Mouse (Mus musculus): ENCODE measurements at regions not wholly inside any gene's neighbourhood (a gene's known extent, or its start where the extent isn't known, plus 50 kb on each side); places are given as distances from the start of the nearest gene placed in this dataset.
"Not testable (repeated sequence)": the region's sequence is repeated elsewhere in the genome, so short reads cannot be mapped to it uniquely, and the experiment has no call there.

DNA sequence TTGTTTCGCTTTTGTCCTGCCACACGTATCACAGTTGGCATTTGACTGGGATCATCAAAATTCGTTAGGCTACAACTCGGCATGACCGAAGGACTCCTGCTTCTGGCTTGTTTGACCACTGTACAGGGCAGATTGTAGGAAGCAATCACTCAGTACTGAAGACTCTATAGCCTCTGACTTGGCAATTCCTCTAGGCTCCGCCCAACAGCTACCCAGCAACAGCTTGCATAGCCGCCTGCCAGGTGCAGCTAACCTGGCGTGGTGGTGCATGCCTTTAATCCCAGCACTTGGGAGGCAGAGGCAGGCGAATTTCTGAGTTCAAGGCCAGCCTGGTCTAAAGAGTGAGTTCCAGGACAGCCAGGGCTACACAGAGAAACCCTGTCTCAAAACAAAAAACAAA, 170.8 kb upstream of the Pum3 start:
- H3K36me3 ChIP-seq (replicated peaks); DNase-seq (ENCODE audit: low spot score); H3K27me3 ChIP-seq (replicated peaks; ENCODE audit: low read depth, poor library complexity, severe bottlenecking); H3K9me3 ChIP-seq; H3K4me3 ChIP-seq; H3K27ac ChIP-seq (replicated peaks): not testable (repeated sequence)
- peaks cover 11% of the 10 kb centered on the region for H3K4me1 ChIP-seq
- 89% methylated on average over 9 of the region's 9 CpGs for WGBS

DNA sequence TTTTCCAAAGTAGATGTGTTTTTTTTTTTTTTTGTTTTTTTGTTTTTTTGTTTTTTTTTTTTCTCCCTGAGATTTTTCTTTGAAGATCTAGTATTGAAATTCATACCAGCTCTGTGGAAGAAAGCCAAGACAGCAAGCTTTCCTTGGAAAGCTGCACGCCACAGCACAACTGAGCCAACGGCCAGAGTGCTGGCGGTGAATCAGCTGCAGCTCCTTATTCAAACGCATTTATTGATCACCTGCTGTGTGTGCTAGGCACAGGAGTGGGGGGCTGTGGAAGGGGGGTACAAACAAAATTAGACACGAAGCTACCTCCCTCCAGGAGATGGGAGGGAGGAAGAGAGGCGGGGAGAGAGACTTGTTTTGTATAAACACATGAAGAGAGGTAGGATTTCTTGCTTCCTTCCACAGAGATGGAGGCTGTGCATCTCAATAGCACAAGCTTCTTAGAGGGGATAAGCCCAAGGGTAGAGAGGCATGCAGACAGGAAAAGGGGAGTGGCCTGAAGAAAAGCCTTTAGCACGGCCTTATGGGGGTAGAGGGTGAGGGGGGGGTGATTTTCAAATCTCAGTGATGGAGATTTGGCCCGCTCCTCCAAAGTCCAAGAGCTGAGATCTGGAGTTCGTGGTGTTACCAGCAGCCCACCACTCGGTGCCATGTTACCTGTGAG, 170.1 kb upstream of the Pum3 start:
- no peaks in the 10 kb centered on the region for H3K27me3 ChIP-seq (replicated peaks; ENCODE audit: low read depth, poor library complexity, severe bottlenecking)
- no peak overlapping the region for H3K4me3 ChIP-seq
- H3K9me3 ChIP-seq, result no peaks in the 10 kb centered on the region
- 40% methylated on average over 10 of the region's 10 CpGs for WGBS
- H3K4me1 ChIP-seq, result peaks cover 11% of the 10 kb centered on the region
- no peak for DNase-seq (ENCODE audit: low spot score)
- no peak overlapping the region for H3K27ac ChIP-seq (replicated peaks)
- no peaks in the 10 kb centered on the region for H3K36me3 ChIP-seq (replicated peaks)

DNA sequence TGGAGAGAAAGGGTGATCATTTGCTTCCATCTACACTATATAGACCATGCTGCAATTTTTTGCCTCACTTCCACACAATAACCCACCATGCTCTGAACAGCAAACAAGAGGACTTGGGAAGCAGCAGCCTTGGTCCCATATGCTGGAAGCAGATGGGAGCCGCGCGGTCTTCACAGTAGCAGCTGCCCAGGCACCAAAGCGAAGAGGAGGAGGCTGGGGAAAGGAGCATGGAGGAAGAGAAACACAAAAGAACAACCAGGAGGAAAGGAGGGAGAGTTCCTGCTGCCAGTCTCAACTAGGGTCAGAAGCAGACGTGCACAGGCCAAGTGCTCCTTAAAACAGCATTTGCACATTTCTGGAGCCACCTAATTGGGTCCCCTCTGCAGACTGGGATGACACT, 168.7 kb upstream of the Pum3 start:
- Histone ChIP-seq H3K4me1 (peaks cover 9% of the 10 kb centered on the region), H3K27ac (replicated peaks) (no peak overlapping the region), H3K9me3 (no peaks in the 10 kb centered on the region), H3K4me3 (no peak overlapping the region), H3K27me3 (replicated peaks; ENCODE audit: low read depth, poor library complexity, severe bottlenecking) (no peaks in the 10 kb centered on the region), H3K36me3 (replicated peaks) (no peaks in the 10 kb centered on the region)
- WGBS, result 89% methylated on average over 5 of the region's 5 CpGs
- no peak for DNase-seq (ENCODE audit: low spot score)

DNA sequence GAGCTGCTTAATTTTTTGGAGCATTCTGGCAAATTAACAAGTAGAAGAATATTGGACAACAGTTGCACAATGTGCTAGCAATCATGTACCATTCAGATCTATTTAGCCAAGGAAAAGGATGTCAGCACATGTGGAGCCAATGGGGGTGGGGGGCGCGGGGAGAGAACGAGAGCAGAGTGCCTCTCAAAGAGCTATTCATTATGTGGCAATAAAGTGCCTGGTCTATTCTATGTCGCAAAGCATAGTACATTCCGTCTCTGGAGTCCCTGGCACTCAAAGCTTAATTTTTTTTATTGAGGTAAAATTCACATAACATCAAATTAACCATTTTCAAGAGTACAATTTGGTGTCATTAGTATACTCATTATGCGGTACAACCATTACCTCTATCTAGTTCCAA, 155.9 kb upstream of the Pum3 start:
- no peaks in the 10 kb centered on the region for H3K9me3 ChIP-seq
- WGBS, result 84% methylated on average over 6 of the region's 6 CpGs
- no peak overlapping the region for H3K27ac ChIP-seq (replicated peaks)
- no peak for DNase-seq (ENCODE audit: low spot score)
- no peaks in the 10 kb centered on the region for H3K36me3 ChIP-seq (replicated peaks)
- H3K4me3 ChIP-seq, result no peak overlapping the region
- H3K4me1 ChIP-seq, result no peaks in the 10 kb centered on the region
- H3K27me3 ChIP-seq (replicated peaks; ENCODE audit: low read depth, poor library complexity, severe bottlenecking), result no peaks in the 10 kb centered on the region

DNA sequence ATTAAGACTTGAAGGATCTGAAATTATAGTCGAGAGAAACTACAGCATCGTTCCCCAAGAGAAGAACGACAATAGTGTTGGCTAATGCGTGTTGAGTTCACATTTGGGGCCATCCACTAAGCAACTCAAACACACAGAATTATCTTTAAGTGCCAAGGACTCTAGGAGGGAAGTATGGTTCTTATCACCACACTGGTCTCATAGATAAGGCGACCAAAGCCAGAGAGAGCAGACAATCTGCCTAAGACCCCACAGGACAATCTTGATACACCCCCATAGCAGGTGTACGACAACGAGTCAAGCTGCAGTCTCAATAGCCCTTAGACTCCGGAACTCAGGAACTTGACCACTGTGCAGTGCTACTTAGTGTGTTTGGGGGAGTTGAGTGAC, 152.5 kb upstream of the Pum3 start:
- Histone ChIP-seq H3K4me3 (no peak overlapping the region), H3K27ac (replicated peaks) (no peak overlapping the region), H3K36me3 (replicated peaks) (no peaks in the 10 kb centered on the region), H3K27me3 (replicated peaks; ENCODE audit: low read depth, poor library complexity, severe bottlenecking) (no peaks in the 10 kb centered on the region), H3K4me1 (no peaks in the 10 kb centered on the region), H3K9me3 (no peaks in the 10 kb centered on the region)
- no peak for DNase-seq (ENCODE audit: low spot score)
- WGBS, result 91% methylated on average over 8 of the region's 8 CpGs

DNA sequence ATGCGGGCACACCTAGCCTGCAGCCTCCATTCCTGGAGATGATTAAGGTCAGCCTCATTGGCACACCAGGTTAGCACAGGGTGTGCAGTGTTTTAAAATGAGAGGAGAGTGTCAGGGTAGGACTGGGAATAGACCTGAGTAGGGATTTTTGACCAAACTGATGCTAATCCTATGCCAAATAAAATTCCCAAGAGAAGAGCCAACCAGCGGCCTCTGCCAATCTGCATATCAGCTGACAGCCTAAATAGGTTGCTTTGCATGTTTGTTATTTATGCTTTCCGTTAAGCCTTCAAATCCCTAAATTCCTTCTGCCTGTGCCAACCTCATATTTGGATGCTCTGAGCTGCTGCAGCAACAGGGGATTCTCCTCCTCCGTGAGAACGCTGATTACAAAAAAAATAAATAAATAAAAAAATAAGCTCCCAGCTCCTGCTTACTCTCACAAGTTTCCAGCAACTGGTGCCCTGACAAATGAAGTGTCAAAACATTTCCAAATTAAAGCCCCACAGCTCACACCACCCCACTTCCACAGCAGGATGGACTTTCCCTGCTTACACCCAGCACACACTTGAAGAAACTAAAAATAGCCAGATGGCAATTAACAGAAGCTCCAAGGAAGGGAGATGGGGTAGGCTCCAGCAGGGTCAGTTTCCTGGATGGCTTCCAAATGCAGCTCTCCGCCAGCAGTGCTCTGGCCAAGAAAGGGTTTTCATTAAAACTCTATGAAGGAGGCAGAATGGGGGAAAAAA, 151.9 kb upstream of the Pum3 start:
- Histone ChIP-seq H3K27ac (replicated peaks) (no peak overlapping the region), H3K27me3 (replicated peaks; ENCODE audit: low read depth, poor library complexity, severe bottlenecking) (no peaks in the 10 kb centered on the region), H3K4me1 (no peaks in the 10 kb centered on the region), H3K36me3 (replicated peaks) (no peaks in the 10 kb centered on the region), H3K9me3 (no peaks in the 10 kb centered on the region), H3K4me3 (no peak overlapping the region)
- no peak for DNase-seq (ENCODE audit: low spot score)
- WGBS, result 69% methylated on average over 6 of the region's 6 CpGs

DNA sequence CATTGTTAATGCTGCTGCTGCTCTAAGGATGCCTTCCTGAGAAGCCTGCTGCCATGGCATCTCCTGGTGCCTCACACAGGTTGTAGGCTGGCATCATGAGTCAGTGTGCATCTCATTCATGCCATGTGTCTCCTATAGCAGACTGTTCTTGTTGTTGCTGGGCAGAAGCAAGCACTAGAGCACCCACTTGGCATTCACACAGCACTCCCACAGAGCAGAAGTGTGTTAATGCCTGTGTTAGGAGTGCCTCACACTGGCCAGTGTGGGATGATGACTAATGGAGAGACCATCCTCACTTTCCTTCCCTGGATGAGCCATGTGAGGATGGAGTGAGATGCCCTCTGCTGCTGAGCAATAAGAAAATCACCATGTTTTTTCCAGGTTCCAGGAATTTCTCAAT, 146.9 kb upstream of the Pum3 start:
- Histone ChIP-seq H3K9me3 (no peaks in the 10 kb centered on the region), H3K36me3 (replicated peaks) (no peaks in the 10 kb centered on the region), H3K27me3 (replicated peaks; ENCODE audit: low read depth, poor library complexity, severe bottlenecking) (no peaks in the 10 kb centered on the region), H3K4me1 (no peaks in the 10 kb centered on the region), H3K27ac (replicated peaks) (no peak overlapping the region), H3K4me3 (no peak overlapping the region)
- no peak for DNase-seq (ENCODE audit: low spot score)

DNA sequence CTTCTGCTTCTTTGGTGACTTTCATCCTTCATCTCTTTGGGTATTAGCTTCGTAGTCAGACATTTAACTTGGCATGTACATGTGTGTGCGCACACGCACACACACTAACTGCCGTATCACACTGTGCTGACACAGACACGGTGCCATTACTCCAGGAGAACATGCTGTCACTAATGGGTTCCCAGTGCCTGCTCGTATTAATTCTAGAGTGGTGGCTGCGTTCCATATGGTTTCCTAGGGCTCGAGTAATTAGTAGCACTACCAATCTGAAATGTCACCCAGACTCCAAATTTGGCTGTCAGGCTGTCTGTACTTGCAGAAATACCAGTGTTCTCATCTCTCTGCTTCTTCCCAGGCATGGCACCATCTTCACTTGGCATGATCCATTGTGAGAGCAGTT, 137.3 kb upstream of the Pum3 start:
- 93% methylated on average over 8 of the region's 8 CpGs for WGBS
- Histone ChIP-seq H3K9me3 (no peaks in the 10 kb centered on the region), H3K4me1 (no peaks in the 10 kb centered on the region), H3K27ac (replicated peaks) (no peak overlapping the region), H3K4me3 (no peak overlapping the region), H3K27me3 (replicated peaks; ENCODE audit: low read depth, poor library complexity, severe bottlenecking) (no peaks in the 10 kb centered on the region), H3K36me3 (replicated peaks) (no peaks in the 10 kb centered on the region)
- DNase-seq (ENCODE audit: low spot score), result no peak

DNA sequence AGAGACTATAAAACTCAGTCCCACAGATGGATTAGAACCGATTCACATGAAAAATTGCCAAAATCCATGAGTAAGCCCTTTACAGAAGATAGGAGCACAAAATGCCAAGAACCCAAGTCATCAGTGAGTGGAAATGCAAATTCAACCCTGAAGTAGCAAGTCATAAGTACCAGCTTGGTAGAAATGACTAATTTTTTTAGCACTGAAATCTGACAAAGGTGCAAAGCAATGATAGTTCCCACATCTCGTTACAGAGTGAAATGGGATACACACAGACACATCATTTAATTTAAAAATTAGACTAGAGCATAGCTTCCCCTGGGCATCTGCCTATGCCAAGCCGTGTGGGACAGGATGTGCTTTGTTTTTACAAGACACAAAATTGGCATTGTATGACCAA, 136.4 kb upstream of the Pum3 start:
- WGBS, result 73% methylated on average over 3 of the region's 3 CpGs
- DNase-seq (ENCODE audit: low spot score), result no peak

DNA sequence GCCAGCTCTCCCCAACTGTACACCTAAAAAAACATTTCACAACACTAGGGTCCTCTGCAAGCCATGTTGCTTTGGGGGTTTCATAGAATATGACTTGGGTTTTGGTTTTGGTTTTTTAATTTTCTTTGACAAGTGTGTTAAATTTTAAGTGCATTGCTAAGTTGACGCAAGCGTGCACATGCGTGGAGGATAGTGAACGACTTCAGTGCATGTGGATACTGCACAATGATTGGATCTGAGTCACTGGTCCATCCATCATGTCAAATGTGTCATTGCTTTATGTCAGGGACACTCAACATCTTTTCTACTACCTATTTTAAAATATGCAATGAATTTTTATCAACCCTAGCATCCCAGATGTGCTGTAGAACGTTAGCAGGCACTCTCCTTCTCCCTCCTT, 134.5 kb upstream of the Pum3 start:
- 81% methylated on average over 5 of the region's 5 CpGs for WGBS
- DNase-seq (ENCODE audit: low spot score), result no peak
- H3K36me3 ChIP-seq (replicated peaks), result no peaks in the 10 kb centered on the region

More for the DNA sequence above, 136.4 kb upstream of the Pum3 start:
- no peaks in the 10 kb centered on the region for H3K27me3 ChIP-seq (replicated peaks; ENCODE audit: low read depth, poor library complexity, severe bottlenecking)
- no peak overlapping the region for H3K4me3 ChIP-seq
- no peaks in the 10 kb centered on the region for H3K4me1 ChIP-seq
- no peaks in the 10 kb centered on the region for H3K9me3 ChIP-seq
- H3K36me3 ChIP-seq (replicated peaks), result no peaks in the 10 kb centered on the region
- no peak overlapping the region for H3K27ac ChIP-seq (replicated peaks)

DNA sequence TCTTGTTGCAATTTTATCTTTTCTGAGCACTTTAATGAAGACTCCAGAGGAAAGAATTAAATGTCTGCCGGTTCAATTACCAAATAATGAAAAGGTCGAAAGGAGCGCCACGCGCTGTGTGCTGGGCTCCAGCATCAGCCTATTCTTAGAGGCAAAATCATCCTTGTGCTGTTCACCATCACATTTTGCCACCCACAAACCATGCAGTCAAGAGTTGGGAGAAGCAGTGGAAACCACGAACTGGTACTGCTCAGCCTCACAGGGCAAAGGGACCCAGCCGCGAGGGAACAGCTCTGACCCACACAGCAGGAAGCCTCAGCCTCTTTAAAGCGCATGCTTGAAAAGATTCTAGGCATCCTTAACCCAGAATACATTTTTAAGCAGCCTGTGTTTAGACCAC, 134.0 kb upstream of the Pum3 start:
- Histone ChIP-seq H3K27ac (replicated peaks) (no peak overlapping the region), H3K36me3 (replicated peaks) (no peaks in the 10 kb centered on the region), H3K4me3 (no peak overlapping the region), H3K9me3 (no peaks in the 10 kb centered on the region), H3K4me1 (no peaks in the 10 kb centered on the region), H3K27me3 (replicated peaks; ENCODE audit: low read depth, poor library complexity, severe bottlenecking) (no peaks in the 10 kb centered on the region)
- no peak for DNase-seq (ENCODE audit: low spot score)
- 57% methylated on average over 9 of the region's 9 CpGs for WGBS

More for the DNA sequence above, 134.5 kb upstream of the Pum3 start:
- Histone ChIP-seq H3K9me3 (no peaks in the 10 kb centered on the region), H3K4me3 (no peak overlapping the region), H3K4me1 (no peaks in the 10 kb centered on the region), H3K27me3 (replicated peaks; ENCODE audit: low read depth, poor library complexity, severe bottlenecking) (no peaks in the 10 kb centered on the region), H3K27ac (replicated peaks) (no peak overlapping the region)

DNA sequence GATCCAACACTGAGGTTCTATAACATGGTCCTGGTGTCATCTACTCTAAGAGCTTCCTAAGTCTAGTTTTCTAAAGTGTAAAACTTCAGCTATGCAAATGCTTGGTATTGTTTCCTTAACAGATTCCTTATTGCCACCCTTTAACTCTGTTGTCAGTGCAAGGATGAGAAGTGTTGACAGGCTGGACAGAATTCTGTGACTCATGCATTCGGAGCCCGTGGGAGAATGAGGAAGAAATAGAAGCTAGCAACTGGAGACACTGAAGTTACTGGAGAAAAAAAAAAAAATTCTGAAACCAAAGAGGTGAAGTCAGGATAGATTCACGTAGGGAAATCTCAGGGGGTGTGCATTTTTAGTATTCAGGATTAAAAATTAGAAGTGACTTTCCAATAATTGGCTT, 128.6 kb upstream of the Pum3 start:
- WGBS, result 79% methylated on average over 3 of the region's 3 CpGs
- no peaks in the 10 kb centered on the region for H3K36me3 ChIP-seq (replicated peaks)
- H3K9me3 ChIP-seq, result no peaks in the 10 kb centered on the region
- H3K4me3 ChIP-seq, result no peak overlapping the region
- H3K27me3 ChIP-seq (replicated peaks; ENCODE audit: low read depth, poor library complexity, severe bottlenecking), result no peaks in the 10 kb centered on the region
- no peaks in the 10 kb centered on the region for H3K4me1 ChIP-seq
- H3K27ac ChIP-seq (replicated peaks), result no peak overlapping the region
- DNase-seq (ENCODE audit: low spot score), result no peak

DNA sequence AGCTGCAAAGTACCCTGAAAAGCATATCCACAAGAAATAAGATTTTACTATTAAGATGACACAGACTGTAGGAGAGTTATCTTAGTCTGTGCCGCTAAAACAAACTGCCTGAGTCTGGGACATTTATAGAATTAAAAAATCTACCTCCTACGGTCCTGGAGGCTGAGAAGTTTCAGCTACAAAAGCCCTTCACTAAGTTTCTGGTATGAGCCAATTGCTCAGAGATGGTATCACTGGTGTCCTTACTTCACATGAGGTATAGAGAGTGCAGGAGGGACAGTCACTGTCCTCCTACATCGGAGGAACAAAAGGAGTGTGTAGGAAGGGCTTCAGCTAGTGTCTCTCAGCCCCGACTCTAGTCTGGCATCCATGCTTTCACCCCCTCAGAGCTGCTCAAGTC, 127.1 kb upstream of the Pum3 start:
- no peaks in the 10 kb centered on the region for H3K27me3 ChIP-seq (replicated peaks; ENCODE audit: low read depth, poor library complexity, severe bottlenecking)
- no peaks in the 10 kb centered on the region for H3K4me1 ChIP-seq
- no peak overlapping the region for H3K4me3 ChIP-seq
- H3K9me3 ChIP-seq, result no peaks in the 10 kb centered on the region
- no peak for DNase-seq (ENCODE audit: low spot score)
- no peaks in the 10 kb centered on the region for H3K36me3 ChIP-seq (replicated peaks)
- no peak overlapping the region for H3K27ac ChIP-seq (replicated peaks)
- WGBS, result 91% methylated on average over 4 of the region's 4 CpGs
